Mouse (Mus musculus) forebrain, embryonic 12.5 days (tissue): ENCODE measurements around the gene Sh3bgrl3. TPM values are rescaled to one million over a fixed set of nuclear protein-coding genes. Genes with fewer than 3 reads are reported as not detected.
"Not testable (repeated sequence)": the region's sequence is repeated elsewhere in the genome, so short reads cannot be mapped to it uniquely, and the experiment has no call there.

ENCODE experiments used
- ATAC-seq: fragments of 200-750 bp; cut with Nextera tagmentation; 2 replicates; pipeline ENCODE4 v1.8.0; 2017; ENCODE audit warnings: moderate TSS enrichment; ENCODE audit not compliant: low FRiP score
- H3K27ac ChIP-seq: fragments of 300-500 bp; sonication (generic); 2 replicates; pipeline ENCODE4 v1.5.1; 2016; ENCODE audit warnings: mild to moderate bottlenecking
- H3K27me3 ChIP-seq: fragments of 300-500 bp; sonication (generic); 2 replicates; pipeline ENCODE4 v1.6.1; 2016; ENCODE audit warnings: mild to moderate bottlenecking
- H3K36me3 ChIP-seq: fragments of 300-500 bp; sonication (generic); replicated peaks from 2 replicates; pipeline ENCODE4 v1.6.1; 2016; ENCODE audit warnings: mild to moderate bottlenecking
- H3K4me1 ChIP-seq: fragments of 300-500 bp; sonication (generic); 2 replicates; pipeline ENCODE4 v1.6.1; 2016
- H3K4me2 ChIP-seq: fragments of 300-500 bp; sonication (generic); 2 replicates; pipeline ENCODE4 v1.6.1; 2016; ENCODE audit warnings: mild to moderate bottlenecking, moderate library complexity
- H3K4me3 ChIP-seq: fragments of 300-500 bp; sonication (generic); replicated peaks from 2 replicates; pipeline ENCODE4 v1.5.1; 2016; ENCODE audit warnings: mild to moderate bottlenecking
- H3K9ac ChIP-seq: fragments of 300-500 bp; sonication (generic); 2 replicates; pipeline ENCODE4 v1.6.1; 2016; ENCODE audit warnings: mild to moderate bottlenecking
- H3K9me3 ChIP-seq: fragments of 300-500 bp; sonication (generic); 2 replicates; pipeline ENCODE4 v1.6.1; 2016
- WGBS: fragments of 180-500 bp; shearing (Covaris S2); methylation state at CpG from one replicate; pipeline ENCODE4 v1.1.7; 2016; 5-methylcytosine and 5-hydroxymethylcytosine counted together
- polyA plus RNA-seq: library from polyadenylated mRNA; unstranded; fragments of >200 nt; fragmentation: Nextera tagmentation; extraction: Ambion mirVana; gene quantifications from 2 replicates; pipeline ENCODE4 v1.2.1, GENCODE M21; 2016

Sh3bgrl3 gene
- polyA plus RNA-seq: 257 and 272 TPM in 2 replicates

DNA sequence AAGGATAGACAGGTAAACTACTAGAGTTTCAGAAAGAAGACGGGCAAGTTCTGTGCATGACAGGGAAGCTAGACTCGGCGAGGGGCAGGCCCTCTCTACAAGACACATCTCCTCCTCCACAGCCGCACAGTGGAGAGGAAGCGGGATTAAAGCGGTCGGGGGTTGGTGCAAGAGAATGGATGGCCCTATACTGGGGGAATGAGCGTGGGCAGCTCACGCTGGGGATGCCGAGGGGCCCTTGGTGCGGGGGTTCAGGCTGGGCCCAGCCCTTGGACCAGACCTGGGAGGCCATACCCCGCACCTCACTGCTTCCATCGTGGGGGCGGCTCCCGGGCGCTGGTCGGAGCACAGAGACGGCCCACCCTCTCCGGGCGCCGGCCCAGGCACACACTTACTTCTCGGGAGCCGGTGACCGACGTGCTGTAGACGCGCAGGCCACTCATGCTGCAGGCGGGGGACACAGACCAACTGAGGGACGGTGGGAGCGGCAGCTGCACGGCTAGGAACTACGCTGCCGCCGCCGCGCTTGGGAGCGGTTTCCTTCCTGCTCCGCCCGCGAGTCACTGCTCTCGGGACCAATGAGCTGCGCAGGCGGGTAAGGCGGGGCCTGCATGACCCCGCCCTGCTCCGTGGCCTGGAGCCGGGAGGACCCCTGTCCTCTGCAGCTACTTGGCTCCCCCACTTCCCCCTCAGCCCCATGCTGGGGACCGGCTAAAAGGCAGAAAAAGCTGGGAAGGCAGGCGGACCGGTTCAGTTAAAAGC lies at the start of gene Sh3bgrl3:
TSS of gene Sh3bgrl3 (minus strand) at position 569 of the 762 bp plus-strand sequence.
- Histone ChIP-seq H3K4me3 (peak within 1 kb of the TSS; percentile 82), H3K27ac (peak within 1 kb of the TSS; percentile 80), H3K9me3 (no peaks in the 10 kb centered on the region), H3K4me1 (peaks cover 32% of the 10 kb centered on the region), H3K9ac (peak within 1 kb of the TSS; percentile 86), H3K4me2 (peak within 1 kb of the TSS; percentile 87), H3K36me3 (peaks cover 6% of the 10 kb centered on the region; the same call in 1 of the 2 replicates), H3K27me3 (no peaks in the 10 kb centered on the region)
- ATAC-seq: peak; percentile 95
- WGBS: 0% methylated on average over 50 of the region's 50 CpGs

DNA sequence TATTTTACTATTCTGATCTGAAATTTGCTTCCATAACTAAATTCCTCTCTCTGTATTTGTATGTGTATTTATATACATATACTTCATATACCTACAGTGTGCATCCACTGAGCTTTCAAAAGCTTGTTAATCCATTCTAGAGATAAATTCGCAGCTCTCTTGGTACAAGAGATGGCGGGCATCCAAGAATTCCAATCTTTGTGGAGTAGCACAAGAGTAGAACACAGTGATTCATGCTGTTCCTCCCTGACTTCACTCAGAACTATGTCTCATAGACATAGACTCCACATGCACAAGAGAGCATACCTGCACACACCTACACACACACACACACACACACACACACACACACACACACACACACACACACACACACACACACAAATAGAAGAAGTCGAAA lies 43.8 kb upstream of the Sh3bgrl3 start:
- Histone ChIP-seq H3K9ac (no peak overlapping the region), H3K9me3 (no peaks in the 10 kb centered on the region), H3K4me3 (no peak overlapping the region), H3K4me2 (no peak overlapping the region), H3K4me1 (no peaks in the 10 kb centered on the region), H3K27ac (no peak overlapping the region), H3K36me3 (peaks cover 6% of the 10 kb centered on the region; the same call in 1 of the 2 replicates), H3K27me3 (no peaks in the 10 kb centered on the region)
- 92% methylated on average over 3 of the region's 3 CpGs for WGBS
- no peak for ATAC-seq

DNA sequence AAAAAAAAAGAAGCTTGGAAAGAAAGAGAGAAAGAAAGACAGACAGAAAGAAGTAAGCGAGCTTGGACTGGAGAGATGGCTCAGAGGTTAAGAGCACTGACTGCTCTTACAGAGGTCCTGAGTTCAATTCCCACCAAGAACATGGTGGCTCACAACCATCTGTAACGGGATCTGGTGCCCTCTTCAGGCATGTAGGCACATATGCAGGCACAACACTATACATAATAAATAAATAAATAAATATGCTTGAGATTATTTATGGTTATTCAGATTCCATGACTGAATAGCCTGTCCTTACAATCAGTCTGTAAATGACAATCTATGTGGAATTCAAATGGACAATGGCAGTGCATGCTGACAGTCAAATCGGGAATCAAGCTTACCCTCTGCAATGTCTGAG lies 38.3 kb upstream of the Sh3bgrl3 start:
- Histone ChIP-seq H3K27me3 (no peaks in the 10 kb centered on the region), H3K36me3 (peaks cover 20% of the 10 kb centered on the region)

DNA sequence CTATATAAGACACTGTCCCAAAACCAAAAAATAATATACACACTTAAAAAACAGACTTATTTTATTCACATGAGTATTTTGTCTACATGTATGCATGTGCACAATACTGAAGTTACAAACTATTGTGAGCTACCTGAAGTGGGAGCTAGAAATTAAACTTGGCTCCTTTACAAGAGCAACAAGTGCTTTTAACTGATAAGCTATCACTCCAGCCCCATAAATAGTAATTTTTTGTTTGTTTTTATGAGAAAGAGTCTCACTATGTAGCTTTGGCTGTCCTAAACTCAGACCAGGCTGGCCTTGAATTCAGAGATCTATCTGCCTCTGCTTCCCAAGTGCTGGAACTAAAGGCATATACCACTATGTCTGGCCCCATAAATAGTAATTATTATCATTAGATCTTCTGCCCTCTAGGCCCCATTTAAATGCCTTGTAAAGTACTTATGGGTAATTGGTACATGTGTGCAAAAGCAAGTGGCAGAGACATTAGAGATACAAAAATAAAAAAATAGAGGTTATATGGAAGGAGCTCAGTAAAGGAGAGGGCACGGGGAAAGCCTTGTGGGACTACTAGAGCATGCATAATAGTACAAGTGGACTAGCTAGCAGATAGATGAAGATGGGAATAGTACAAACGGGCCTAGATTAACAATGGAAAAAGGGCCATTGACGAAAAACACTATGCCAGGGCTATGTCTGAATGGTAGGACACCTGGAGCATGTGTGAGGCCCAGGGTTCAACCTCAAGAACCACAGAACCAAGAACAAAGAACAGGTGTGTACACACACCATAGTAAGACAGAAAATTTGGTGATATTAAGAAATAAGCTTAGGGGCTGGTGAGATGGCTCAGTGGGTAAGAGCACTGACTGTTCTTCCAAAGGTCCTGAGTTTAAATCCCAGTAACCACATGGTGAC lies 37.2 kb upstream of the Sh3bgrl3 start:
- WGBS: 88% methylated on average over 3 of the region's 3 CpGs
- Histone ChIP-seq H3K27me3 (no peaks in the 10 kb centered on the region), H3K4me3 (no peak overlapping the region), H3K4me2 (no peak overlapping the region), H3K9ac (no peak overlapping the region), H3K36me3 (peaks cover 19% of the 10 kb centered on the region), H3K27ac (no peak overlapping the region), H3K4me1 (no peaks in the 10 kb centered on the region), H3K9me3 (no peaks in the 10 kb centered on the region)
- no peak for ATAC-seq

More for the DNA sequence above, 38.3 kb upstream of the Sh3bgrl3 start:
- no peaks in the 10 kb centered on the region for H3K9me3 ChIP-seq
- no peak overlapping the region for H3K27ac ChIP-seq
- no peaks in the 10 kb centered on the region for H3K4me1 ChIP-seq
- ATAC-seq: no peak
- H3K9ac ChIP-seq: no peak overlapping the region
- WGBS: 94% methylated on average over 3 of the region's 3 CpGs
- H3K4me2 ChIP-seq: no peak overlapping the region
- H3K4me3 ChIP-seq: no peak overlapping the region

DNA sequence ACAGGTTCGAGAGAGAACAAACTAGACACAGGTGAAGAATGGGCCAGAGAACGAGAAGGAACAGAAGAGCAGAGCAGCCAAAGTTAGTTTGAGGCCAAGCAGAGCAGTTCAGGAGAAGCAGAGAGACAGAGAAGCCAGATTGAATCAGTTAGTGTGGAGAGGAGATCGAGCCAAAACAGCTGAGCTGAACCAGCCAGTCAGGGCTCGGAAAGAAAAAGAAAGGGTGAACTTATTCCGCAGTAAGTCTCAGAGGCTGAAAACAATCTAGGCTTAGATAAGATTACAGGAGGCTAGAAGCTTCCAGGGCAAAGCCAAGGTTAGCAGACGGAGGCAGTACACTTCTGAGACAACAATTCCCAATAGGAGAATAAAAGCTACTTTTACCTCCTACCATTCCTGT lies 36.4 kb upstream of the Sh3bgrl3 start:
- Histone ChIP-seq H3K4me3 (no peak overlapping the region), H3K4me1 (no peaks in the 10 kb centered on the region), H3K9ac (no peak overlapping the region), H3K27me3 (no peaks in the 10 kb centered on the region), H3K9me3 (no peaks in the 10 kb centered on the region), H3K4me2 (no peak overlapping the region), H3K36me3 (peaks cover 19% of the 10 kb centered on the region), H3K27ac (no peak overlapping the region)
- no peak for ATAC-seq
- 85% methylated on average over 6 of the region's 6 CpGs for WGBS

DNA sequence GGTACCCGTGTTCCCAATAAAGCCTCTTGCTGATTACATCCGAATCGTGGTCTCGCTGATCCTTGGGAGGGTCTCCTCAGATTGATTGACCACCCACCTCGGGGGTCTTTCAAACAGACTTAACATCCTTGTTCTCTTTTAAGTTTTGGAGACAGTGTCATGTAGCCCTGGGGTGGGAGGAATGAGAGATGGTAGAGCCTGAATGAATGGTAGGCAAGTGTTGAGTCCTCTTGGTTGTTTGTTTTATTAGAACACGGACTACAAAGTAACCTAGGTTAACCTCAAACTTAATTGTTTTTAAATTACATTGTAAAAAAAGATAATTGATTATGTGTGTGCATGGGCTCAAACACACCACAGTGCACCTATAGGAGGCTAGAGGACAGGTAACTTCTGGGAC lies 36.0 kb upstream of the Sh3bgrl3 start:
- WGBS: 96% methylated on average over 5 of the region's 6 CpGs
- Histone ChIP-seq H3K27me3 (no peaks in the 10 kb centered on the region), H3K9ac (no peak overlapping the region), H3K36me3 (peaks cover 19% of the 10 kb centered on the region), H3K9me3 (no peaks in the 10 kb centered on the region), H3K4me2 (no peak overlapping the region), H3K27ac (no peak overlapping the region), H3K4me1 (no peaks in the 10 kb centered on the region), H3K4me3 (no peak overlapping the region)
- no peak for ATAC-seq

DNA sequence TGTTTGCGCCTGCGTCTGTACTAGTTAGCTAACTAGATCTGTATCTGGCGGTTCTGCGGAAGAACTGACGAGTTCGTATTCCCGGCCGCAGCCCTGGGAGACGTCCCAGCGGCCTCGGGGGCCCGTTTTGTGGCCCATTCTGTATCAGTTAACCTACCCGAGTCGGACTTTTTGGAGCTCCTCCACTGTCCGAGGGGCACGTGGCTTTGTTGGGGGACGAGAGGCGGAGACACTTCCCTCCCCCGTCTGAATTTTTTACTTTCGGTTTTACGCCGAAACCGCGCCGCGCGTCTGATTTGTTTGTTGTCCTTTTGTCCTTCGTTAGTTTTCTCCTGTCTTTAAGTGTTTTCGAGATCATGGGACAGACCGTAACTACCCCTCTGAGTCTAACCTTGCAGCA lies 31.5 kb upstream of the Sh3bgrl3 start:
- not testable (repeated sequence) for H3K9me3 ChIP-seq, ATAC-seq, H3K4me1 ChIP-seq, H3K27me3 ChIP-seq, H3K27ac ChIP-seq
- Histone ChIP-seq H3K36me3 (peaks cover 17% of the 10 kb centered on the region), H3K9ac (peak overlapping the region; percentile 56; the same call in 1 of the 2 replicates), H3K4me2 (peak overlapping the region; percentile 62), H3K4me3 (peak overlapping the region; percentile 51)
- WGBS: 11% methylated on average over 30 of the region's 30 CpGs

DNA sequence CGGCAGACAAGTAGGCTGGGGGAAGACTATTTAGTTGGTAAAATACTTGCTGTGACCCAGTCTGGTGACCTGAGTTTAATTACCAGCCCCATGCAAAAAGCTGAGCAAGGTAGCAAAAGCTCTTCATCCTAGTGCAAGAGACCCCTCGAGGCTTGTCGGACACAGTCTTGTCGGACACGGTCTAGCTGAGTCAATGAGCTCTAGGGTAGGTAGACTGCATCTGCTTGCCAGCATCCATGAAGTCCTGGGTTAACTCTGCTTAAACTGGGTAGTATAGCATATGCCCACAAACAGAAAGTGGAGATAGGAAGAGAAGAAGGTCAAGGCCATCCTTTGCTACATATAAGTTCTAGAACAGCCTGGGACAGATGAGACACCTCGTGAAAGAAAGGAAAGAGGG lies 30.2 kb upstream of the Sh3bgrl3 start:
- ATAC-seq: no peak
- 89% methylated on average over 6 of the region's 6 CpGs for WGBS

DNA sequence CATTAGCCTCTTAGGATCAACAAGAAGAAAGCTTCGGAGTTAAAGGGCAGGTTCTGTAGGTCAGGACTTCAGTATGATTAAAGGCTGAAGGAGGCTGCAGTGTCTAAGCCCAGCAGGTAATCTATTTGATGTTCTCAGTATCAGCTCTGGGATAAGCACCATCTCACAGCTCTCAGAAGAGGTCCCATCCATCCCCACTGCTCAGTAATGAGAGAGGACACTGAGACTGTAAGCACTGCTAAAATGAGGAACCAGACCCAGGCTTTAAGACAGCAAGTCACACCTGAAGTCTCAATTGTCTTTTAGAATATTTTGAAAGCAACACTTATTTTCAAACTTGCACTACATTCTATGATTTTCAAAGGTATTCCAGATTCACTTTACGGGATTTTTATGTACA lies 29.0 kb upstream of the Sh3bgrl3 start:
- no peak overlapping the region for H3K27ac ChIP-seq
- H3K9me3 ChIP-seq: no peaks in the 10 kb centered on the region
- no peak for ATAC-seq
- peaks cover 6% of the 10 kb centered on the region for H3K27me3 ChIP-seq
- no peak overlapping the region for H3K4me2 ChIP-seq
- WGBS: 86% methylated on average over 2 of the region's 2 CpGs
- no peak overlapping the region for H3K4me3 ChIP-seq
- no peak overlapping the region for H3K9ac ChIP-seq
- H3K4me1 ChIP-seq: no peaks in the 10 kb centered on the region
- H3K36me3 ChIP-seq: peaks cover 31% of the 10 kb centered on the region

More for the DNA sequence above, 30.2 kb upstream of the Sh3bgrl3 start:
- no peaks in the 10 kb centered on the region for H3K4me1 ChIP-seq
- H3K9ac ChIP-seq: no peak overlapping the region
- H3K27me3 ChIP-seq: peaks cover 6% of the 10 kb centered on the region
- H3K9me3 ChIP-seq: no peaks in the 10 kb centered on the region
- no peak overlapping the region for H3K4me3 ChIP-seq
- no peak overlapping the region for H3K4me2 ChIP-seq
- peaks cover 20% of the 10 kb centered on the region for H3K36me3 ChIP-seq
- H3K27ac ChIP-seq: no peak overlapping the region

DNA sequence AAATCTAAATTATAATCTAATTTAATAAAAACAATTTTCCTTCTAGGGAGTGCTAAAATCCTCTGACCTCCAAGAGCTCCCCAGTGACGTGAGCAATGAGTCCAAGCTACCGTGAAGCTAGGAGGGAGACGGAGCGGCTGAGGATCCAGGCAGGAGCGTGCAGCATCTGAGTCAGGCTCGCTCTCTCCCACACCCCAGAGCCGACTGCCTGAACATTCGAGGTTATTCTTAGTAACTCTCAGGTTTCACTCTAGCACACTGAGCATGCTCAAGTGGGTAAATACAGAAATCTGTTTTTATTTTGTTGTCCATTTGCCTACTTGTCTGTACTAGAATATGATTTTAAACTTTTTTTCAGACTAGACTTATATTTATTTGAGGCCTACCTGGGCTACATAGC lies 28.2 kb upstream of the Sh3bgrl3 start:
- Histone ChIP-seq H3K9me3 (no peaks in the 10 kb centered on the region), H3K4me1 (no peaks in the 10 kb centered on the region), H3K36me3 (peaks cover 38% of the 10 kb centered on the region), H3K4me3 (no peak overlapping the region), H3K4me2 (no peak overlapping the region), H3K9ac (no peak overlapping the region), H3K27me3 (peaks cover 6% of the 10 kb centered on the region), H3K27ac (no peak overlapping the region)
- ATAC-seq: no peak
- WGBS: 76% methylated on average over 8 of the region's 8 CpGs

DNA sequence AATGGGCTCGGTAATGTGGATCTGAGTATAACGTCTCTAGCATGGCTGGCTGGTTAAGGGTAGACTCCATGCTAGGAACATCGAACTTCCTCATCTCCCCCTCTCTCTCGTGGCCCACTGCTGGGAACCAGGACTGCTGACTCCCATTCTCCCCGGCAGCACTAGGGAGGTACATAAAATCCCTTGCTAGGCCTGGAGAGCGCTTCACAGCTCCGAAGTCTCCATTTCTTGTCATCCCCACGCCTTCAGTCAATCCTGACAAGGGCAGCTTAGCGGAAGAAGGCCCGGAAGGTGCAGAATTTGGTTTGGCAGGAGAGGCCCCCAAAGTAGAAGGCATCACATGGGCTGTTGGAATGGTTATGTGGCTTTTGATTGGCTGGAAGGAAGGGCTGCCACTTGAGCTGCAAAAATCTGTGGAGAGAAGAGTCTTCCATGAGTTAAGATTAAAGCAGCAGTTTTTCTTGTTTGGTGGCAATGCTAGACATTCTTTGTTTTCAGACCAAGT lies 27.4 kb upstream of the Sh3bgrl3 start:
- ATAC-seq: no peak
- Histone ChIP-seq H3K4me2 (no peak overlapping the region), H3K4me3 (no peak overlapping the region), H3K9me3 (no peaks in the 10 kb centered on the region), H3K27me3 (peaks cover 6% of the 10 kb centered on the region), H3K4me1 (no peaks in the 10 kb centered on the region), H3K9ac (no peak overlapping the region), H3K27ac (no peak overlapping the region), H3K36me3 (peaks cover 45% of the 10 kb centered on the region)
- WGBS: 92% methylated on average over 10 of the region's 10 CpGs

DNA sequence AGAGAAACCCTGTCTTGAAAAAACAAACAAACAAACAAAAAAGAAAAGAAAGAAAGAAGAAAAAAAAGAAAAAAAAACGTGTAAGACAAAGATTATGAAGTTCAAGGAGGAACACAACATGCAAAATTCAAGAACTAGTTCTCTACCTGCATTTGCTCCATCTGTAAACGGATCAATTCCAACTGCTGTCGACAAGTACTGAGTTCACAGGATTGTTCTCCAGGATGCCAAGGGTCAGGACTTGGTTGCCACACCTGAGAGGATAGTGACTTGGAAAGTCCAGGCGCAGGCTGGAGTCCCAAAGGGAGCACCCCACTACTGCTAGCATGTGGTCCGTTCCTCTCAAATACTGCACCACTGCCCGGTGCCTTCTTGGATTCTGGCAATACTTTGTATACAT lies 26.9 kb upstream of the Sh3bgrl3 start:
- peaks cover 6% of the 10 kb centered on the region for H3K27me3 ChIP-seq
- H3K4me3 ChIP-seq: no peak overlapping the region
- H3K9ac ChIP-seq: no peak overlapping the region
- WGBS: 95% methylated on average over 6 of the region's 6 CpGs
- no peak for ATAC-seq
- no peak overlapping the region for H3K27ac ChIP-seq
- H3K9me3 ChIP-seq: no peaks in the 10 kb centered on the region
- H3K4me2 ChIP-seq: no peak overlapping the region
- no peaks in the 10 kb centered on the region for H3K4me1 ChIP-seq
- H3K36me3 ChIP-seq: peaks cover 50% of the 10 kb centered on the region
